Mouse (Mus musculus): Measurements from ENCODE around the gene Krtap22-2. TPM values are rescaled to one million over a fixed set of nuclear protein-coding genes. Genes with fewer than 3 reads are reported as not detected.
"Not testable (repeated sequence)": the region's sequence is repeated elsewhere in the genome, so short reads cannot be mapped to it uniquely, and the experiment has no call there.

The Krtap22-2 gene
- not detected for total RNA-seq (2021)
- long read RNA-seq, experiment 1: 0 reads
- long read RNA-seq, experiment 2: 0 reads

DNA sequence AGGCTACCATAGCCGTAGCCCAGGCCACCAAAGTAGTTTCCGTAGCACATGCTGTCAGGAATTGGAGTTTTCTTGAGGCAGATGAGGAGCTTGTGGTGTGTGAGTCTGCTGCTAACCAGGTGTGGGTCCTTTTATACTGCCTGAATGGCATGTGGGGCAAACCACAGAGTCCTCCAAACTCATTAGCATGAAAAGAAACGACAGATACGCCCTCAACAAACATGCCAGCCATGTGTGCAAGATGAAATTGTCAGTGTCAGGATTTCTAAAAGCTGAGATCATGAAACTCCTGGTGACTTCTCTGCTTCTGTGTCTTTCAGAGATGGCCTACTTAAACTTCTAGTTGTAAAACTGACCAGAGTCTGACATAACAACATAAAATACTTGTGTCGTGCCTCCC, at the start of gene Krtap22-2:
TSS of gene Krtap22-2 (minus strand) at position 101 of the 400 bp plus-strand sequence.
- DNase-seq: no peak
- intact Hi-C loops (cut with DNase I): no loop called here

DNA sequence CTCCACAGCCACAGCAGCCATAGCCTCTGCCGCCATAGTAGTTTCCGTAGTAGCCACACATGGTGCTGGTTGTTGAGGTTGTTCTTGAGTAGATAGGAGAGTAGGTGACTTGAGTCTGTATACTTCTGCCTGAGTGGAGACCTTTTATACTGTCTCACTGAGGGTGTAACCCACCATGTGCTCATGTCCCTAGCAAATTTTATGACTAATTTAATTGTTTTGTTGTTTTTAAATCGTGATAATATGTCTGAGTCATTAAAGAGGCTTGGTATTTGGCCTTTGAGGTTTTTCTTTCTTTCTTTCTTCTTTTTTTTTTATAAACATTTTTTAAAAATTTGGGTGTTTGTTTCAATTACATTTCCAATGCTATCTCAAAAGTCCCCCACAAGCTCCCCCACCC, 37.2 kb upstream of the Krtap22-2 start, which contains the start of gene Krtap6-5:
TSS of gene Krtap6-5 (minus strand) at position 101 of the 400 bp plus-strand sequence.
- intact Hi-C loops (cut with DNase I): no loop called here
- DNase-seq: no peak

DNA sequence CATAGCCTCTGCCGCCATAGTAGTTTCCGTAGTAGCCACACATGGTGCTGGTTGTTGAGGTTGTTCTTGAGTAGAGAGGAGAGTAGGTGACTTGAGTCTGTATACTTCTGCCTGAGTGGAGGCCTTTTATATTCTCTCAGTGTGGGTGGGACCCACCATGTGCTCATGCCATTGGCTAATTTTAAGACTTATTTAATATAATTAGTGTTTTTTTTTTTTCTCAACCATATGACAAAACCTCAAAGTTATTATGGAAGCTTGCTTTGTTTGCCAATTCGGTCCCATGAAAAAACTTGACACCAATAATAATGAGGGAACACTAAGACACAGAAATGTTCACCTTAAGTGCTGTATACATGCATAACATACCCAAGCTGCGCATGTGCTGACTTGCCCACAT, 30.8 kb upstream of the Krtap22-2 start, which contains the start of gene Gm10228:
TSS of gene Gm10228 (minus strand) at position 101 of the 400 bp plus-strand sequence.
- DNase-seq: not testable (repeated sequence)

GRCm38 (mm10) chr16:89031399-89031798, 20.8 kb upstream of the Krtap22-2 start, which contains the start of gene Krtap6-1:
Gene Krtap6-1 (plus strand): TSS chr16:89031699.
- intact Hi-C loops (cut with DNase I); DNase-seq: not testable (repeated sequence)

More for the DNA sequence above, 30.8 kb upstream of the Krtap22-2 start, which contains the start of gene Gm10228:
- intact Hi-C loops (cut with DNase I): not testable (repeated sequence)

DNA sequence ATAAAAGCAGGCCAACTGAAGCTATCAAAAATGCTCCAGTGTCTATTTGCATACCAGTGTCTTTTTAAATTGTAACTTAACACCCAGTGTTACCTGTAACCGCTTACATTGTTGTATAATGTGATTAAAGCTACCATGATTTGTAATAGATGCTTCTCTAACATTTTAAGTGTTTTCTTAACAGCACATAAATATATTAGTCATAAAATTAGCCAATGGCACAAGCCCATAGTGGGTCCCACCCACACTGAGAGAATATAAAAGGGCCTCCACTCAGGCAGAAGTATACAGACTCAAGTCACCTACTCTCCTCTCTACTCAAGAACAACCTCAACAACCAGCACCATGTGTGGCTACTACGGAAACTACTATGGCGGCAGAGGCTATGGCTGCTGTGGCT, 4.4 kb upstream of the Krtap22-2 start, which contains the start of gene Gm10229:
TSS of gene Gm10229 (plus strand) at position 301 of the 400 bp plus-strand sequence.
- DNase-seq; intact Hi-C loops (cut with DNase I): not testable (repeated sequence)

DNA sequence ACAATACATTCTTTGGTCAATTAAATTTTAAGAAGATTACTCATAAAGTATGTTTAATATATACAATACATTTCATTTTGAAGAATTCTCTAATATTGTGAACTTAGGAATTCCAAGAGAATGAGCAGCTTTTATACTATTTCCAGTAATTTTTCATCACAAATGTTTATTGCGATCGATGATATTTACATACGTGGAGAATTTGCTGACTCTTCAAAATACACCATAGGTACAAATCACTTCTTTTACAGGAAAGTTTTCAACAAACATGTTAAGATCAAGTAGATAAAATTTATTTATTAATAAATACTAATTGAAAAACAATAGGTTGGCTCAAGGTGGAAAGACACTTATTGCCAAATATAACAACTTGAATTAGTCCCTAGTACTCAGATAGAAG, 3.4 kb upstream of the Krtap22-2 start:
- DNase-seq: no peak
- intact Hi-C loops (cut with DNase I): no loop called here

DNA sequence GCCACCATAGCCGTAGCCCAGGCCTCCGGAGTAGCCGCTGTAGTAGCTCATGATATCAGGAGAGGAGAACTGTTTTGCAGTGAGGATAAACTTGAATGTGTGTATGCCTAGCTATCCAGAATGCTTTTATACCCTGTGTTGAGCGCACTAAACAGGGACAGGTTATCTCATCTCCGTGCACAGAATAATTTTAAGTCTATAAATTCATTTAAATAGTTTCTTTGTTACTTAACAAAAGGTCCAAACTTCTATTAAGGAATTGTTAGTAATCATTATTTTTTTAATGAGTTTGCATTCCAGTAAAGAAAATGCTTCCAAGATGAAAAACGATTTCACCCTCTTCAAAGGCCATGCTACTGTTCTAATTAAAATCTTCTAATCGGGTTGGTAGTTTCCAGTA, 47.8 kb downstream of the Krtap22-2 start, which contains the start of gene Krtap16-3:
TSS of gene Krtap16-3 (minus strand) at position 101 of the 400 bp plus-strand sequence.
- intact Hi-C loops (cut with DNase I): no loop called here
- DNase-seq: no peak

Other genes starting within 250 kb of the Krtap22-2 start
- gene 2310057N15Rik, start 236.6 kb downstream of the Krtap22-2 start, total RNA-seq (2021): not detected
- not detected for gene Gm5965, start 232.9 kb downstream of the Krtap22-2 start, total RNA-seq (2021)
- gene Gm20741, start 198.5 kb downstream of the Krtap22-2 start, total RNA-seq (2021): not detected
- not detected for gene Krtap15, start 190.5 kb downstream of the Krtap22-2 start, total RNA-seq (2021)
- not detected for gene Krtap14, start 184.6 kb downstream of the Krtap22-2 start, total RNA-seq (2021)
- gene Krtap19-1, start 141.3 kb downstream of the Krtap22-2 start, total RNA-seq (2021): not detected
- not detected for gene Krtap19-2, start 136.5 kb downstream of the Krtap22-2 start, total RNA-seq (2021)
- not detected for gene Krtap19-3, start 132.7 kb downstream of the Krtap22-2 start, total RNA-seq (2021)
- not detected for gene Krtap19-4, start 125.7 kb downstream of the Krtap22-2 start, total RNA-seq (2021)
- gene Krtap19-5, start 114.3 kb downstream of the Krtap22-2 start, total RNA-seq (2021): not detected
- gene Krtap19-9b, start 78.5 kb downstream of the Krtap22-2 start, total RNA-seq (2021): not detected
- not detected for gene Krtap16-3, start 47.9 kb downstream of the Krtap22-2 start, total RNA-seq (2021)
- not detected for gene Gm10229, start 4.5 kb upstream of the Krtap22-2 start, total RNA-seq (2021)
- gene Krtap6-1, start 20.9 kb upstream of the Krtap22-2 start, total RNA-seq (2021): not detected
- not detected for gene Gm10228, start 30.7 kb upstream of the Krtap22-2 start, total RNA-seq (2021)
- gene Krtap6-5, start 37.1 kb upstream of the Krtap22-2 start, total RNA-seq (2021): not detected
- gene 1110025L11Rik, start 53.2 kb upstream of the Krtap22-2 start, total RNA-seq (2021): not detected
- not detected for gene Krtap6-3, start 73.3 kb upstream of the Krtap22-2 start, total RNA-seq (2021)
- gene Gm6358, start 130.1 kb upstream of the Krtap22-2 start, total RNA-seq (2021): not detected
- gene Gm10061, start 140.3 kb upstream of the Krtap22-2 start, total RNA-seq (2021): not detected
- gene Gm9789, start 147.2 kb upstream of the Krtap22-2 start, total RNA-seq (2021): not detected
- gene Gm7735, start 158.7 kb upstream of the Krtap22-2 start, total RNA-seq (2021): not detected
- gene 1110057P08Rik, start 164.0 kb upstream of the Krtap22-2 start, total RNA-seq (2021): not detected
- not detected for gene Krtap20-2, start 195.1 kb upstream of the Krtap22-2 start, total RNA-seq (2021)